Mouse (Mus musculus) liver, postnatal 0 days (tissue): Measurements from ENCODE around the gene 2410131K14Rik.

ENCODE experiments used
- CTCF ChIP-seq: sonication (generic); IDR thresholded peaks from 2 replicates; pipeline ENCODE4 v1.5.1; 2016; ENCODE audit warnings: antibody characterized with exemption, low read depth
- EP300 ChIP-seq: IDR thresholded peaks from 2 replicates; pipeline ENCODE4 v1.6.1; 2016; ENCODE audit warnings: antibody characterized with exemption, low read depth, mild to moderate bottlenecking

DNA sequence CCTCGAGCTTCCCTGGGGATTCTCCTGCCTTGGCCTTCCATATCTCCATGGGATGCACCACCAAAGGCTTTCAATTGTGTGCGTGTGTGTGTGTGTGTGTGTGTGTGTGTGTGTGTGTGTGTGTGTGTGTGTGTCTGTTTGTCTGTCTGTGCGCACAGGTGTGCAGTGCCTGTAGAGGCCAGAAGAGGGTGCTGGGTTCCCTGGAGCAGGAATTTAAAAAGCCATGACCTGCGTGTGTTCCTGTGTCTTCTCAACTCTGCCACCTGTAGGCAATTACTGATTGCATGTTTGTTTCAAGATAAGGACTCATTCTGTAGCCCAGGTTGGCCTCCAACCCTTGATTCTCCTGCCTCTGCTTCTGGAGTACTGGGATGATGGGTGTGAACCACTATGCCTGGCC is 46.4 kb downstream of the 2410131K14Rik start:
- TF ChIP-seq CTCF (peak; percentile 28; the same call in 1 of the 2 replicates), EP300 (no peak)
